Mouse (Mus musculus): Measurements from ENCODE around the gene Camkk2.

The Camkk2 gene

DNA sequence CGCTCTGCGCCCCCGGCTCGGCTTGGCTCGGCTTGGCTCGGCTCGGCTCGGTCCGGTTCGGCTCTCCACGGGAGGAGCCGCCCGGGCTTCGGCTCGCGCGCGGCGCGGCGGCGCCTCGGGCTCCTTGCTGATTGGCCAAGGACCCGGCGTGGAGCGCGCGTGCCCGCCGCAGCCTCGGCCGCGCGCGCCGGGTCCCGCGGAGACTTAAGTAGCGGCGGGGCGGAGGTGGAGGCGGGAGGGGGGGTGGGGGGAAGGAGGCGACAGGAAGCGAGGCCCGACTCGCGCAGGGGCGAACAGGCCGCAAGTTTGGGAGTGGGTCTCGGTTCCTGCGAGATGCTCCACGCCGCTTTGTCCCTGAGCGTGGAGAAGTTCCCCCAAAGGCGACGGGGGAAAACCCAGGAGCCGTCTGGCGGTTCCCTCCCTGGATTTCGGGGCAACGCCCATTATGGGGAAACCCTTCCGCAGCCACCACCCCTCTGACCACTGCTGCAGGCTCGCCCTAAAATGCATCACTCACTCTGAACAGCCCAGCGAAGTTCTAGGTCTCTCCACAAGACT is at the start of gene Camkk2:
Gene Camkk2 (minus strand): TSS at position 133 of the 558 bp plus-strand sequence.
- peak; percentile 90 to 92 for DNase-seq (ENCODE audit: low spot score in 2 of 2)

DNA sequence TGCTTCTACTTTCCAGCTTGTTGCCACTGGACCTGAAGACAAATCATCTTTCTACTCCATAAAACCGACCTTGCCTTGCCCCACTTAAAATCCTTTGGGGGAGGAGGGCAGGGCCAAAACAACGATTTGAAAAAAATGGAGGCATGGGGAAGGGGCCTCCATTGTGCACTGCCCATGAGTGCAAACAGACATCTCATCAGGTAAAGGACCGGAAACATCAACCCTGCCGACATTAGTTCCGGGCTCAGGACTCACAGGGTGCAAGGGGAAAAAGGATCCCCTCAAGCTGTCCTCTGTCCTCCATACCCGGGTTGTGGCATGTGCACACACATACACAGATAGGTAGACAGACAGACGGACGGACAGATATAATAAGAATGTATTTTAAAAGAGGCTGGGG is 45.9 kb upstream of the Camkk2 start:
- no peak for DNase-seq (ENCODE audit: low spot score in 2 of 2)

DNA sequence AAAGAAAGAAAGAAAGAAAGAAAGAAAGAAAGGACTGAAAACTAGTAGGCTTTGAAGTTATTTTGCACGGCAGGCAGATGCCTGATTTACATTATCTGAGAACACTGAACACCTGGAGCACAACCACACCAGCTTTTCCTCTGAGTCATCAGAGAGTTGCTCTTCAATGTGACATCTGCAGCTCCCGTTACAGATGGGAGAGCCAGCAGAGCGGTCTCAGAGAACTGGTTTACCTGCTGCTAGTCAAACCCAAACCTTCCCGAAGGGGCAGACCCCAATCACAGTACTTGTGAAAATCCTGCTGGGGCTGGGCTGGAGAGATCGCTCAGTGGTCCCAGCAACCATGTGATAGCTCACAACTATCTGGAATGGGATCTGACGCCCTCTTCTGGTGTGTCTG is 45.2 kb upstream of the Camkk2 start:
- no peak for DNase-seq (ENCODE audit: low spot score in 2 of 2)

DNA sequence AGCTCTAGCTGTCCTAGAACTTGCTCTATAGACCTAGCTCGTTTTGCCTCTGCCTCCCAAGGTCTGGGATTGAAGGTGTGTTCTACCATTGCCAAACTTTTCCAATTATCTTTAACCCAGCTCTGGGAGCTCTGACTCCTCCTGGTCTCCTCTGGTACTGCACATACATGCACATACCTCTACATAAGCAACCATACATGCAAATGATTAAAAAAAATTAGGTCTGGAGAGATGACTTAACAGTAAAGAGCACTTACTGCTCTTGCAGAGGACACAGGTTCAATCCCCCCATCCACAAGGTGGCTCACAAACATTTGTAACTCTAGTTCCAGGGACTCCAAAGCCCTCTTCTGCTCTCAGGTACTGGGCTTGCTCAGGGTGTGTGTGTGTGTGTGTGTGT is 44.8 kb upstream of the Camkk2 start:
- no peak for DNase-seq (ENCODE audit: low spot score in 2 of 2)

DNA sequence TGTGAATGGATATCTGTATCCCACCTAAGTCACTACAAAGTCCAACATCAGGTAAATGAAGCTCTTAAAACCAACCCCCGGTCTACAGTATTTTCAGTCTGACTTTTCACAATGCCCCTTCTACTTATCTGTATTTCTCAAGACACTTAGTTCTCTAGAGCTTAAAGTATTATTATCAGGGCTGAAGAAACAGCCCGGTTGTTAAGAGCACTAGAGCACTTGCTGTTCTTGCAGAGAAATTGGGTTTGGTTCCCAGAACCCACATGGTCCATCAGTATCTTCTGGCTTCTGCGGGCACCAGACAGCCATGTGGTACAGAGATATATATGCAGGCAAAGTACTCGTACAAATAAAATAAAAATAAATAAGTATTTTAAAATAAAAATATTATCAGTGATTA is 43.2 kb upstream of the Camkk2 start:
- no peak for DNase-seq (ENCODE audit: low spot score in 2 of 2)

DNA sequence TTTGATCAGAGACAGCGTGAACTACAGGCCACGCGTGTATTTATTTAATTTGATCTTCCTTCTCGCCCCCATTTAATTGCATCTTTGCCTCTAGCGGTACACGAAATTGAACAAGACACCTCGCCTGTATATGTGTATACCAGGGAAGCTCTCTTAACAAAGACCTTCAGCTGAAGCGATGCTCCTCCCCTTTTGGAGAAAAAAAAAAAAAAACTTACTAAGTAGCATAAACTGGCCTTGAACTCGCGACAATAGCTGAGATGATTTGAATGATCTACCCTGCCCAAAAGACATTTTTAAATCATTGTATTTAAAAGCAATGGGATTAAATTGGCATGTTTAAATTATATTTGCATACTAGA is 42.3 kb upstream of the Camkk2 start:
- DNase-seq (ENCODE audit: low spot score in 2 of 2): no peak

DNA sequence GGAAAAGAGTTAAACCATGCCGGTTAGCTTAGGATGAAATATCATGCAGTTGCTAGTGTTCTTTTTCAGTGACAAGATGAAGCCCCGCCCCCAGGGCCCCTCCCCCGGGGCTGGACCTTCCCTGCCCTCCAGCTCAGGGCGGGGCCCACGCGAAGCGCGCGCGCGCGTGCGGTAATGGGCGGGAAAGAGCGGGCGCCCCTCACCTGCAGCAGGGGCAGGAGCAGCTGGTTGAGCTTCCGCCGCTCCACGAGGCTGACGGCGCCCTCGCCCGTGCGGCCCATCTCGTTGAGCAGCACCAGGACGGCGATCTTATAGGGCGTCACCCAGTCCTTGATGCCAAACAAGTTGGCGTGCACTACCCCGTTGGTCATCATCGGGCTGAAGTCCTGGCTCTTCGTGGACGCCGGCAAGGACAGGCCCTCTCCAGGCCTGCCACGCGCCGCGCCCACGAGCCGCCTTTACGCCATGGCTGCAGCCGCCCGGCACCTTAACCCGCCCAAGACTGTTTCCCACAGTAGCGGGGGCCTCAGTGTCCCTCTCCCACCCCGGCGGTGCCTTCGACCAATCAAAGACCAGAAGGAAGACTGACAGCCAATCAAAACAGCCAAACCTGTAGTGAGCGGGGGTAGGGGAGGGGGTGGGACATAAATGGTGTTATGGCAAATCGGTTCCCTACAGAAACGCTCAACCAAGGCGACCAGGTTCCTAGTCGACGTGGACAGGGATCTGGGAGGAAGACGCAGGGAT is 41.7 kb upstream of the Camkk2 start, which contains the start of gene Anapc5:
Gene Anapc5 (minus strand): TSS at position 563 of the 747 bp plus-strand sequence.
- DNase-seq (ENCODE audit: low spot score in 2 of 2): peak; percentile 96 to 97

DNA sequence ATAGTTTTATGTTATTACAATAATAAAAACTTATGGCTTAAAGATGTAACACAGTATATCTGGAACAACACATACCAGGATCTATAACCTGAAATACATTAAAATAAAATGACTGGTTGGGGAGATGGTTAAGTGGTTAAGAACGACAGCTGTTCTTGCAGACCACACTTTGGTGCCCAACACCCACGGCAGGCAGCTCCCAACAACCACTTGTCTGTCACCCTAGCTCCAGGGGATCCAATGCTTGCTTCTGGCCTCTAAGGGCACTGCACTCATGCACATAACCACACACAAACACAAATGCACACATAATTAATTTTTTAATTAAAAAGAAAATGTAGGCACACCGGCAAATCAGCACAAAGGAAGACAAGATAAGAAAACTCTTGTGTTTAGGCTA is 33.5 kb upstream of the Camkk2 start:
- no peak for DNase-seq (ENCODE audit: low spot score in 2 of 2)

DNA sequence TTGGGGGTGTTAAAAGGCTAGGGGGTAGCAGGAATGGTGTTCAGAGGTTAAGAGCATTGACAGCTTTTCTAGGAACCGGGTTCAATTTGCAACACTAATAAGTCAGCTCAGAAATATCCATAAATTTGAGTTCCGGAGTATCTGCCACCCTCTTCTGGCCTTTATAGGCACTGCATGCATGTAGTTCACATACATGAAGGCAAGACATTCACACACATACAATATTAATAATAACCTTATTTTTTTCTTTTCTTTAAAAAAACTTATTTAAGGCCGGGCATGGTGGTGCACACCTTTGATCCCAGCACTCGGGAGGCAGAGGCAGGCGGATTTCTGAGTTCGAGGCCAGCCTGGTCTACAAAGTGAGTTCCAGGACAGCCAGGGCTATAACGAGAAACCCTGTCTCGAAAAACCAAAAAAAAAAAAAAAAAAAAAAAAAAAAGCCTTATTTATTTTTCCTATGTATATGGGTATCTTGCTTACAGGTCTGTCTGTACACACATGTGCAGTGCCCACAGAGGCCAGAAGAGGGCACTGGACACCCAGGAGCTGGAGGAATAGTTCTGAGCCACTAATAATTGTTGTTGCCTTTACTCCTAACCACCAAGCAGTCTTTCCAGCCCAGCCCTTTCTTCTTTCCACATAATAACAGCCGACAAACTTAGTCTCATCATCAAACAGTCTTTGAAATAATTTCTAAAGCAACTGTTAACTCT is 32.3 kb upstream of the Camkk2 start:
- peak; percentile 53 to 75 for DNase-seq (ENCODE audit: low spot score in 2 of 2)

DNA sequence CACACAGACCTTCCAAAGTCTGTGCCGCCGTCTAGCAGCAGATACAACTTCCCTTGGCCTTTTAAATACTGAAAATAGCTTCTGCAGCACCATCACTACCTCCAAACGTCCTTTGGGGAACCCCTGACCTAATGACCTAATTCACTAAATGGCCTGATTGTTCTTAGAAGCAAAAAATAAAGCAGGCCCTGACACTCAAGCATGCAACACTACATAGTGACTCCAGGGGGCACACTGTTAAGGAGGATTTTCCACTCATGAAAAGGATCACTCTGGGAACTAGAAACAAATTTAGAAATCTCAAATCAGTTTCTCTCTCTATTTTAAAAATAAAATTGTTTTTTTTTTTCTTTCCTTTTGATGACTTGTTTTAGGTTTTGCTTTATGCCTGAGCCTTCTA is 26.3 kb upstream of the Camkk2 start:
- no peak for DNase-seq (ENCODE audit: low spot score in 2 of 2)

DNA sequence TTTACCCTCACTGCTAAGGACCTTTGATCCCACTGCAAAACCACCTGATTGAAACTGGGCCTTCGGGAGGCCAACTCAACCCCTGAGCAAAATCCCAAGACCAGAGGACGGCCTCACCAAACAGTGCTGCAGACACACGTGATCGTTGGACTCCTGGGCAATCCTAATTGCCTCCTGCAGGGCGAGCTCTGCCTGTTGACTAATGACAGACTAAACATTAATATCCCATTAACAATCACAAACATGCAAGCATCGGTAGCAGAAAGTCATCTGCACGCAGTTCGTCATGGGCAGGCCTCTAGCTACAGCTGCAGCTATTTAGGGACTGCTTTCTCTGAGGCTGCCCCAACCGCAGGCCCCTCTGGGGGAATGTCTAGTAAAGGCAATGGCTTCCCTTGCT is 23.5 kb upstream of the Camkk2 start:
- no peak for DNase-seq (ENCODE audit: low spot score in 2 of 2)

DNA sequence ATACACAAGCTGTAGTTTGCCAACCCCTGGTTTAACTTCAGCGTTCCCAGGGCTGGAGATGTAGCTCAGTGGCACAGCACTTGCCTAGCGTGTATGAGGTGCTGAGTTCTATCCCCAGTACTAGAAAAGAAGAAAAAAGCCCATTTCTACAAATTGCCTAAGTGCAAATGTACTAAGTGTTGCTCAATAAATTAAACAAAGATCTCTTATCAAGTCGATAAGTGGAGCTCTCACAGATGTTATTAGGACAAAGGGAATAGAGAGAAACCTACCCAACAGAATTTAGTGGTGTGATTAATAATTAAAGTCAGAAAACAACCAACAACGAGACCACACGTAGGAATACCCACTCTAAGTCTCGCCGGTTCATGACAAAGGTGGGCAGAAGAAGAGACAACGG is 22.5 kb upstream of the Camkk2 start:
- DNase-seq (ENCODE audit: low spot score in 2 of 2): no peak

DNA sequence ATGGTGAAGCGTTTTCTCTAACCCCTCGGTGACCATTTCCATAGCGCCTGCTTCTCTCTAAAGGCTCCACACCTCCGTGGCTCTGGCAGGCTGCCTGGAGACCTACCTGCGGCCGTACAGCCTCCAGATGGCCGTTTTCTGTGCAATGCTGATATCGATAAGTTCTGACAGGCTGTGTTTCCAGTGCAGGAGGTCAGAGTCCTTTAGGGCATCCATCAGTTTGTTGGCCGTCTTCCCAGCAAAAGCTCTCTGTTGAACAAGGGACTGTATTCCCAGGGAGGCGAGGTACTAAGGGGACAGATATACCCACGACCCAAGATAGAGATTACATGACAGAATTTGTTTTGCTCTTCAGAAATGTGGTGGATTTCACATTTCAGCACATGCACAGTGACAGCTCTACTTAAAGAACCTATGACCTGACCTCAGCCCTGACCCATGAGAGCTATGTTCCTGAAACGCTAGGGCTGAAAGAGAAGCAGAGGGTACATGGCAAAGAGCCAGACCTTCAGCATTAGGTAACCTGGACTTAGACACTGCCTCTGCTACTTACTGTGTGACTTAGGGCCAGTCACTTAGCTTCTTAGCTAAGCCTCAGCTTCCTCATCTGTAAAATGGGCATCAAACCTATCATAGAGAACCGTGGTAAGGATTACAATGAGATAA is 21.3 kb upstream of the Camkk2 start:
- peak in 1 of 2 experiments; percentile 45 for DNase-seq (ENCODE audit: low spot score in 2 of 2)

DNA sequence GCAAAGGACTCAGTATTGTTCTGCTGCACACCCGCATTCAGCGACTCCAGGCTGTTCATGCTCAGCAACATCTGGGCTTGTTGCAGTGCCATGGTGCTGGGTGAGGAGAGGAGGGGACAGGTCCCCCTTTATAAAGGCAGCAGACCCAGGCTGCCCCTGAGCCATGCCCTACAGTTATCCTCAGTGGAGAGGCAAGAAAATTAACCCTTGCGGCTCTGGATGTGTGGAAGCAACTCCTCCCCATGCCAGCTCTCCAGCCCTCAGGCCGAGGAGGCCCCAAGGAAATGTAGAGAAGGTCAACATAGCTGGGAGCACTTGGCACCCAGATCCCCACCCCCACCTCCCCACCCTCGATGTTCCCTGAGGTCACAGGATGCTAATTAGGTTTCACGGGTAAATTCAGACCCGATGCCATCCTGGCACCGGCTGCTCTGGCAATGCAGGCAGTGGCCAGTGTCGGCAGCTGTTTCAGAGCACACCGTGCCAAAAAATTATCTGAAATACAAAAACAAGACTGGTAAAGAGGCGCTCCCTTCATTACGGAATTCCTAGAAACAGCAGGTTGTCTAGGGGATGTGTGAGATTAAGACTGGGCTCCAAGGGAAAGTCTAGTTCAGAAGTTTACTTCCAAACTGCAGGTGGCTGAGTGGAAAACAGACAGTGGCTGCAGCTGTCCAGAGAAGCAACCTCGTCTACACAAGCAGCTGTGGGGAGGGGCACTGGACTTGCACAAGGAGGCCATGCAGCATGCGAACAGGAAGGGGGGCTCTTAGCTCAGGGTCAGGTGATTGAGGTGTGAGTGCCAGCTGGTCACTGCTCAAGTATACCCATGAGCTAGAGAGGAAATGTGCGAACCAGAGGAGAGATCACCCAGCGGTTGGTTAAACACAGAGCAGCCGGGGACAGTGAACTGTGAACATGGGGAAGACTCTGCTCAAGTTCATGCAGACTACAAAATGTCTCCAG is 20.5 kb upstream of the Camkk2 start:
- DNase-seq (ENCODE audit: low spot score in 2 of 2): peak in 1 of 2 experiments; percentile 49

DNA sequence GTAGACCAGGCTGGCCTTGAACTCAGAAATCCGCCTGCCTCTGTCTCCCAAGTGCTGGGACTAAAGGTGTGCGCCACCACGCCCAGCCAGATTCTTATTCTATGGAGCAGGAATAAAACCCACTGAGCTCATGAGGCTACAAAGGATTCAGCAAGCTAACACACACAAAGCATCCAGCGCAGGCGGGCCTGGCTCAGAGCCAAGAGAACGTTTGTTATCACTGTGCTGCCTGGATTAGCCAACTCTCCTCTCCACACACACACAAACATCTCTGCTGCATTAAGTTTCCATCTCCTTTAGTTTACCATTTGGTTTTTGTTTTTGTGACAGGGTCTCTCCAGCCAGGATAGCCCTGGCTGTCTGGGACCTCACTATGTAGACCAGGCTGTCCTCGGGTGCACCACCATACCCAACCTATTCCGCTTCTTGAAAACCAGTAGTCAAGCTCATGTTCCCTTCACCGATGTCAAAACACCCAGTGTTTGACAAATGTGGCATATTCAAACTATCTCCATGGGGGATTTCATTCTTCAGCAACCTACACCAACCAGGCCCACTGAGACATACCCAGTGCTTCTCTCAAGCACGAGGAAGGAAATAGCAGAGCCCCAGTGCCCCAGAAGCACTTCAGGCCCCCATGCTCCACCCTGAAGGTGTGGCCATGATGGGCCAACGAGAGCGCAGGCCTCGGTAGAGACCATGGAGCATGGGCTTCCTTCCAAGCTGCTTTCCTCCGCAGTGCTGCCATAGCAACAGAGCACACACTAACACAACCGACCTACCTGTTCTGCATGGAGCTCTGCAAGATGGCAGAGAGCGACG is 19.6 kb upstream of the Camkk2 start:
- peak; percentile 89 to 90 for DNase-seq (ENCODE audit: low spot score in 2 of 2)

DNA sequence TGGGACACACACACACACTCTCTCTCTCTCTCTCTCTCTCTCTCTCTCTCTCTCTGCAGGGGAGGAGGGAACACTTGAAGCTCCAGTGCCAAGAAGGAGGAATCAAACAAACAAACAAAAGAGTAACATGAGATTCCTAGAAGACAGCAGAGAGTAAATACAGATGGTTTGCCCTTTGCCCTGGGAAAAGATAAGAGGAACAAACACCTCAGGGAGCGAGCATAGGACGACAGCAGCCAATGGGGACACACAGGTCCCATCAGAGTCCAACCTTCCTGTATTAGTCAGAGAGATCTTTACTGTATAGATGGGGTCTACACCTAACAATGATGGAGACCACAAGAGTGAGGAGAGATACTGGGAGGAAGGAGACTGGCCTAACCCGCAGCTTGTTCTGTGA is 18.7 kb upstream of the Camkk2 start:
- DNase-seq (ENCODE audit: low spot score in 2 of 2): no peak

DNA sequence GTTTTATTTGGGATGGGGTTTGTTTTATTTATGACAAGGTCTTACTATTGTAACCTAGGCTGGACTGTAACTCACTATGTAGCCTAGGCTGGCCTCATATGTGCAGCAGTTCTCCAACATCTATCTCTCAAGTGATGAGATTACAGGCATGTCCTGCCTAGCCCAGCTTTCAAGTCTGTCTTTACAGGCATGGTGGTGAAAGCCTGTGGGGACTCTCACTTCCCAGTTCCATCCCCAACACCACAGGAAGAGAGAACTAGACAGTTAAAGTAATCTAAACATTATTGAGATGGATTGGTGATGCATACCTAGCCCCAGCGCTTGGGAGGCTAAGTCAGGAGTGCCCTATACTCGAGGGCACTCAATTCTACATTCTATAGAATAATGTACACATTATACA is 9.5 kb upstream of the Camkk2 start:
- DNase-seq (ENCODE audit: low spot score in 2 of 2): no peak

DNA sequence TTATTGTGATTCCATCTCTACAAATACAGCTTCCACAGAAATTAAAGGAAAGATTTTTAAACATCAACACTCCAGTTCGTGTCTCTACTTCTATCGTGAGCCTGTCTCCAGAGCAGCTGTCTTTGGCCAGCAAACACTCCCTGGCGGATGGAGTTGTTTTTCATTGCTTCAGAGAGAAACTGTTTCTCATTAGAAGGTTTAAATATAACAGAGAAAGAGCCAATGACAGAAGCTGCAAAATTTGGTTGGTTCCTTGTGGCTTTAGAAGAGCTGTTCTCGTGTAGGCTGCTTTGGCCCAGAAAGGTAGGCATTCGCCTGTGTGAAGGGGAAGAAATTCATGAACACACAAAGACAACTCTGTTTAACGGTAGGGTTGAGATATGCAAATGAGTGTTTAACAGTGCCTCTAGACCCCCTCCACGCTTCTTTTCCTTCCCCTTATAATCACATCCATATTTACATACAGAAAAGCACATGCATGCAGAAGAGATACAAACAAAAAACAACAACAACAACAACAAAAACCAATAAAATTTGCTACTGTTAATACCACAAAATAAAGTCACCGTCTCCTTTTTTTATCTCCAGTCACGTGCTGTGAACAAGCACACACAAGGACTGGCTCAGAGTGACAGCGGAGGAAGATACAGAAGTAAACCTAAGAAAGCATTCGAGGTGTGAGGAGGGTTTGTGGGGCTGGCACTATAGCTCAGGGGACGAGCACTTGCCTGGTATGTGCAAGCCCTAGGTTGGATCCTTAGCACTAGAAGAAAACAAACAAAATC is 7.0 kb upstream of the Camkk2 start:
- DNase-seq (ENCODE audit: low spot score in 2 of 2): peak; percentile 54 to 76

DNA sequence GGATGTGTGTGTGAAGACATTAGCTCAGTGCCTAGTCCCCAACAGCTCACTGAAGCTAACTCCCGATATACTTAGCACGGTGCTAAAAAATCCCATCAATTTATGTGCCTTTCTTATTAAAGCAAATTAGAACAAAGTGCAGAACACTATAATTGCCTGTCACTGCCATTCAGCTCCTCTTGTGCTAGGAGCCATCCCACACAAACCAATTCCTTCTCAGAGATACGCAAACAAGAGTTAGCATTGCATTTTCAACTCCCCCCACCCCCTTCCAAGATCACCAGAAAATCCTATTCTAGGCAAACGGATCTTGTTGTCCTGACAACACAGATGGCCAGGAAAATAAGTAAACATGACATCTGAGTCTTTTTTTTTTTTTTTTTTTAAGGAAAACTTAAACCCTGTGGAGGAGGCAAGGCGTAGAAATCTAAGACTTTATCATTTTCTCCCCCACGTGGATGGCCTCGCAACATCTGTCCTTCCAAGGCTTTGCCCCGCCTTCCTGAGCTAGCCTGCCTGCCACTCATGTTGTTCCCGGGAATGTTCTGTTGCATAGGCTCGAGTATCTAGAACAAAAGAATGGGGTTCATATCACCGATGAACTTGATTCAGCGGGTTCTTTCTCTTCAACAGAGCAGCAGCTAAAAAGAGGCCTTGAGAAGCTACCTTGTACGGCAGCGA is 4.7 kb upstream of the Camkk2 start:
- peak in 1 of 2 experiments; percentile 65 for DNase-seq (ENCODE audit: low spot score in 2 of 2)

Data from right cerebral cortex, postnatal 10 days (tissue).